ENCODE assay signal across 16 mouse cellular contexts in genomic region chr1:82168158-82168557, GRCm38 (mm10).
"Had no signal": no experiment of that assay in that cellular context is flagged by ENCODE, and none has a peak within 500 bp of the region (broad histone marks: within the 10 kb centered on the region; RNA-seq: fewer than 3 reads in every experiment).

No protein-coding gene starts in this region.

- H3K27me3 ChIP-seq: neural tube, embryonic 13.5 days; neural tube, embryonic 15.5 days; stomach, embryonic 15.5 days had no signal

- H3K36me3 ChIP-seq: neural tube, embryonic 13.5 days; neural tube, embryonic 15.5 days; stomach, embryonic 15.5 days had no signal

- H3K27ac ChIP-seq: neural tube, embryonic 13.5 days; neural tube, embryonic 15.5 days; stomach, embryonic 15.5 days; stomach, postnatal 0 days had no signal

- DNase-seq: retina, postnatal 1 day; right cerebral cortex, adult 18-20 months; right cerebral cortex, postnatal 14 days; right cerebral cortex, postnatal 25 days; right cerebral cortex, postnatal 4 days; spleen, adult 18-20 months; thymus, adult 18-20 months; thymus, adult 2 months; thymus, postnatal 14 days; thymus, postnatal 25 days; thymus, postnatal 36 days; thymus, postnatal 4 days had no signal

- H3K4me3 ChIP-seq: neural tube, embryonic 13.5 days; neural tube, embryonic 15.5 days; stomach, embryonic 15.5 days had no signal

- H3K4me1 ChIP-seq: neural tube, embryonic 13.5 days; neural tube, embryonic 15.5 days; stomach, embryonic 15.5 days had no signal

- H3K9ac ChIP-seq: neural tube, embryonic 13.5 days; neural tube, embryonic 15.5 days; stomach, embryonic 15.5 days had no signal

- H3K4me2 ChIP-seq: neural tube, embryonic 13.5 days; neural tube, embryonic 15.5 days; stomach, embryonic 15.5 days had no signal

- H3K9me3 ChIP-seq: neural tube, embryonic 13.5 days; neural tube, embryonic 15.5 days; stomach, embryonic 15.5 days had no signal
